Mouse (Mus musculus): Measurements from ENCODE around the gene Dnah8. TPM values are rescaled to one million over a fixed set of nuclear protein-coding genes. Genes with fewer than 3 reads are reported as not detected.
A peak's percentile ranks its signal among the peaks of the same experiment; 100 is the strongest.

Gene Dnah8
- polyA plus RNA-seq, 1 experiment from 2014 or later: 3.1 TPM

- peak; percentile 48; the same call in 1 of the 2 replicates for ATAC-seq (ENCODE audit: low FRiP score)
- peaks cover 9% of the 10 kb centered on the region for H3K36me3 ChIP-seq (replicated peaks; ENCODE audit: control insufficient read depth, insufficient read depth)
- no peaks in the 10 kb centered on the region for H3K9me3 ChIP-seq (ENCODE audit: control insufficient read depth, low read length)
- H3K27me3 ChIP-seq (ENCODE audit: control insufficient read depth, insufficient read depth, low read length): no peaks in the 10 kb centered on the region
- H3K4me1 ChIP-seq (replicated peaks; ENCODE audit: control insufficient read depth, insufficient read depth, low read length): 0 out of 2 replicates have a peak, but pooled peaks cover 6% of the 10 kb centered on the region
- no peak overlapping the region for H3K27ac ChIP-seq
- H3K9ac ChIP-seq: no peak overlapping the region
- peak; percentile 80 for DNase-seq (ENCODE audit: low spot score)
- no peak overlapping the region; the same call in 1 of the 2 replicates for H3K4me2 ChIP-seq (replicated peaks)
- 31% methylated on average over 17 of the region's 17 CpGs for WGBS
- H3K4me3 ChIP-seq (replicated peaks; ENCODE audit: low read length): no peak overlapping the region
Observed at GRCm38 (mm10) chr17:30590417-30591198, 33.5 kb upstream of the Dnah8 start.

- 43% methylated on average over 5 of the region's 5 CpGs for WGBS
- peaks cover 28% of the 10 kb centered on the region for H3K36me3 ChIP-seq (replicated peaks; ENCODE audit: control insufficient read depth, insufficient read depth)
- no peak overlapping the region for H3K4me2 ChIP-seq (replicated peaks)
- no peak for DNase-seq (ENCODE audit: low spot score)
- no peak overlapping the region for H3K9ac ChIP-seq
- H3K4me1 ChIP-seq (replicated peaks; ENCODE audit: control insufficient read depth, insufficient read depth, low read length): 0 out of 2 replicates have a peak, but pooled peaks cover 6% of the 10 kb centered on the region
- ATAC-seq (ENCODE audit: low FRiP score): no peak
- no peak overlapping the region for H3K27ac ChIP-seq
- no peaks in the 10 kb centered on the region for H3K27me3 ChIP-seq (ENCODE audit: control insufficient read depth, insufficient read depth, low read length)
- no peaks in the 10 kb centered on the region for H3K9me3 ChIP-seq (ENCODE audit: control insufficient read depth, low read length)
- H3K4me3 ChIP-seq (replicated peaks; ENCODE audit: low read length): no peak overlapping the region
Observed at GRCm38 (mm10) chr17:30594407-30594806, 29.7 kb upstream of the Dnah8 start.

- H3K4me1 ChIP-seq (replicated peaks; ENCODE audit: control insufficient read depth, insufficient read depth, low read length): 0 out of 2 replicates have a peak, but pooled peaks cover 6% of the 10 kb centered on the region
- peaks cover 32% of the 10 kb centered on the region for H3K36me3 ChIP-seq (replicated peaks; ENCODE audit: control insufficient read depth, insufficient read depth)
- ATAC-seq (ENCODE audit: low FRiP score): no peak
- no peaks in the 10 kb centered on the region for H3K9me3 ChIP-seq (ENCODE audit: control insufficient read depth, low read length)
- no peak overlapping the region for H3K4me3 ChIP-seq (replicated peaks; ENCODE audit: low read length)
- no peak overlapping the region for H3K27ac ChIP-seq
- 52% methylated on average over 6 of the region's 6 CpGs for WGBS
- H3K9ac ChIP-seq: no peak overlapping the region
- no peak overlapping the region for H3K4me2 ChIP-seq (replicated peaks)
- H3K27me3 ChIP-seq (ENCODE audit: control insufficient read depth, insufficient read depth, low read length): no peaks in the 10 kb centered on the region
- DNase-seq (ENCODE audit: low spot score): no peak
Observed at GRCm38 (mm10) chr17:30594846-30595245, 29.3 kb upstream of the Dnah8 start.

- no peak for ATAC-seq (ENCODE audit: low FRiP score)
- no peak overlapping the region for H3K4me2 ChIP-seq (replicated peaks)
- no peaks in the 10 kb centered on the region for H3K27me3 ChIP-seq (ENCODE audit: control insufficient read depth, insufficient read depth, low read length)
- H3K4me3 ChIP-seq (replicated peaks; ENCODE audit: low read length): no peak overlapping the region
- peaks cover 36% of the 10 kb centered on the region for H3K36me3 ChIP-seq (replicated peaks; ENCODE audit: control insufficient read depth, insufficient read depth)
- 93% methylated on average over 9 of the region's 9 CpGs for WGBS
- H3K9ac ChIP-seq: no peak overlapping the region
- H3K4me1 ChIP-seq (replicated peaks; ENCODE audit: control insufficient read depth, insufficient read depth, low read length): no peaks in the 10 kb centered on the region
- no peak for DNase-seq (ENCODE audit: low spot score)
- H3K9me3 ChIP-seq (ENCODE audit: control insufficient read depth, low read length): no peaks in the 10 kb centered on the region
- no peak overlapping the region for H3K27ac ChIP-seq
Observed at GRCm38 (mm10) chr17:30597786-30598185, 26.4 kb upstream of the Dnah8 start.

- Histone ChIP-seq H3K4me3 (replicated peaks; ENCODE audit: low read length) (no peak overlapping the region), H3K9ac (no peak overlapping the region), H3K4me2 (replicated peaks) (no peak overlapping the region), H3K4me1 (replicated peaks; ENCODE audit: control insufficient read depth, insufficient read depth, low read length) (no peaks in the 10 kb centered on the region), H3K27ac (no peak overlapping the region), H3K27me3 (ENCODE audit: control insufficient read depth, insufficient read depth, low read length) (no peaks in the 10 kb centered on the region), H3K36me3 (replicated peaks; ENCODE audit: control insufficient read depth, insufficient read depth) (peaks cover 35% of the 10 kb centered on the region), H3K9me3 (ENCODE audit: control insufficient read depth, low read length) (no peaks in the 10 kb centered on the region)
- WGBS: 72% methylated on average over 5 of the region's 5 CpGs
- no peak for DNase-seq (ENCODE audit: low spot score)
- ATAC-seq (ENCODE audit: low FRiP score): no peak
Observed at GRCm38 (mm10) chr17:30598300-30598699, 25.9 kb upstream of the Dnah8 start.

- Histone ChIP-seq H3K9ac (no peak overlapping the region), H3K4me3 (replicated peaks; ENCODE audit: low read length) (no peak overlapping the region), H3K9me3 (ENCODE audit: control insufficient read depth, low read length) (no peaks in the 10 kb centered on the region), H3K4me2 (replicated peaks) (no peak overlapping the region), H3K4me1 (replicated peaks; ENCODE audit: control insufficient read depth, insufficient read depth, low read length) (no peaks in the 10 kb centered on the region), H3K27me3 (ENCODE audit: control insufficient read depth, insufficient read depth, low read length) (no peaks in the 10 kb centered on the region), H3K27ac (no peak overlapping the region), H3K36me3 (replicated peaks; ENCODE audit: control insufficient read depth, insufficient read depth) (peaks cover 24% of the 10 kb centered on the region)
- DNase-seq (ENCODE audit: low spot score) (no peak), ATAC-seq (ENCODE audit: low FRiP score) (no peak)
- WGBS: 95% methylated on average over 14 of the region's 14 CpGs
Observed at GRCm38 (mm10) chr17:30602175-30602574, 22.0 kb upstream of the Dnah8 start.

- H3K4me3 ChIP-seq (replicated peaks; ENCODE audit: low read length): no peak overlapping the region
- no peaks in the 10 kb centered on the region for H3K9me3 ChIP-seq (ENCODE audit: control insufficient read depth, low read length)
- H3K9ac ChIP-seq: no peak overlapping the region
- WGBS: 92% methylated on average over 6 of the region's 6 CpGs
- ATAC-seq (ENCODE audit: low FRiP score) (no peak), DNase-seq (ENCODE audit: low spot score) (no peak)
- no peak overlapping the region for H3K4me2 ChIP-seq (replicated peaks)
- no peaks in the 10 kb centered on the region for H3K27me3 ChIP-seq (ENCODE audit: control insufficient read depth, insufficient read depth, low read length)
- H3K36me3 ChIP-seq (replicated peaks; ENCODE audit: control insufficient read depth, insufficient read depth): peaks cover 16% of the 10 kb centered on the region
- H3K4me1 ChIP-seq (replicated peaks; ENCODE audit: control insufficient read depth, insufficient read depth, low read length): 0 out of 2 replicates have a peak, but pooled peaks cover 2% of the 10 kb centered on the region
- H3K27ac ChIP-seq: no peak overlapping the region
Observed at GRCm38 (mm10) chr17:30604296-30604695, 19.9 kb upstream of the Dnah8 start.

- no peaks in the 10 kb centered on the region for H3K9me3 ChIP-seq (ENCODE audit: control insufficient read depth, low read length)
- peaks cover 11% of the 10 kb centered on the region for H3K36me3 ChIP-seq (replicated peaks; ENCODE audit: control insufficient read depth, insufficient read depth)
- no peak overlapping the region for H3K4me2 ChIP-seq (replicated peaks)
- 0 out of 2 replicates have a peak, but pooled peaks cover 2% of the 10 kb centered on the region for H3K4me1 ChIP-seq (replicated peaks; ENCODE audit: control insufficient read depth, insufficient read depth, low read length)
- ATAC-seq (ENCODE audit: low FRiP score): no peak
- no peaks in the 10 kb centered on the region for H3K27me3 ChIP-seq (ENCODE audit: control insufficient read depth, insufficient read depth, low read length)
- DNase-seq (ENCODE audit: low spot score): no peak
- H3K4me3 ChIP-seq (replicated peaks; ENCODE audit: low read length): no peak overlapping the region
- WGBS: 89% methylated on average over 5 of the region's 5 CpGs
- H3K9ac ChIP-seq: no peak overlapping the region
- H3K27ac ChIP-seq: no peak overlapping the region
Observed at GRCm38 (mm10) chr17:30605001-30605400, 19.2 kb upstream of the Dnah8 start.

GRCm38 (mm10) chr17:30606206-30606605 lies 17.9 kb upstream of the Dnah8 start:
- Histone ChIP-seq H3K36me3 (replicated peaks; ENCODE audit: control insufficient read depth, insufficient read depth) (peaks cover 11% of the 10 kb centered on the region), H3K4me1 (replicated peaks; ENCODE audit: control insufficient read depth, insufficient read depth, low read length) (0 out of 2 replicates have a peak, but pooled peaks cover 3% of the 10 kb centered on the region), H3K27ac (no peak overlapping the region), H3K9ac (no peak overlapping the region), H3K4me2 (replicated peaks) (no peak overlapping the region), H3K4me3 (replicated peaks; ENCODE audit: low read length) (no peak overlapping the region), H3K9me3 (ENCODE audit: control insufficient read depth, low read length) (no peaks in the 10 kb centered on the region), H3K27me3 (ENCODE audit: control insufficient read depth, insufficient read depth, low read length) (no peaks in the 10 kb centered on the region)
- WGBS: 92% methylated on average over 11 of the region's 11 CpGs
- ATAC-seq (ENCODE audit: low FRiP score) (no peak), DNase-seq (ENCODE audit: low spot score) (no peak)
